10 mouse cellular contexts compared by ENCODE assay signal in genomic region chr12:26903894-26904272, GRCm38 (mm10).
DNase-seq lines count a peak whose midpoint lies in the region; ATAC-seq and TF ChIP-seq lines count a peak whose summit lies in the region.
"Had no signal": no experiment of that assay in that cellular context is flagged by ENCODE, and none has a peak within 500 bp of the region (broad histone marks: within the 10 kb centered on the region; RNA-seq: fewer than 3 reads in every experiment).

No protein-coding gene starts in this region.

- no peaks in the 10 kb centered on the region for H3K9me3 ChIP-seq in heart, embryonic 13.5 days
- H3K9me3 ChIP-seq in forebrain, postnatal 0 days (ENCODE audit: low read length) = no peaks in the 10 kb centered on the region
- no peaks in the 10 kb centered on the region for H3K9me3 ChIP-seq in limb, embryonic 15.5 days

- no peak for TF ChIP-seq CTCF in cortical plate, adult 2 months (IDR thresholded peaks at IDR 0.05; ENCODE audit: extremely low read depth, insufficient read depth, low read length)
- no peak for TF ChIP-seq CTCF in forebrain, postnatal 0 days (IDR thresholded peaks at IDR 0.05; ENCODE audit: low read depth)
- TF ChIP-seq CTCF in gastrocnemius, adult 2 months (IDR thresholded peaks at IDR 0.05) = no peak

- H3K4me3 ChIP-seq in heart, embryonic 13.5 days = 0 out of 2 replicates have a peak overlapping the region, but pooled peaks have one; percentile 25
- peak overlapping the region; percentile 18; the same call in 1 of the 2 replicates for H3K4me3 ChIP-seq in cortical plate, adult 2 months (ENCODE audit: insufficient read depth, low read length)
- peak overlapping the region; percentile 30 for H3K4me3 ChIP-seq in forebrain, postnatal 0 days (ENCODE audit: low read depth, low read length)
- H3K4me3 ChIP-seq in limb, embryonic 15.5 days = peak overlapping the region; percentile 9; the same call in 1 of the 2 replicates
- no peak overlapping the region for H3K4me3 ChIP-seq in gastrocnemius, adult 2 months

- no peaks in the 10 kb centered on the region for H3K36me3 ChIP-seq in heart, embryonic 13.5 days
- H3K36me3 ChIP-seq in forebrain, postnatal 0 days (ENCODE audit: insufficient read depth) = no peaks in the 10 kb centered on the region
- no peaks in the 10 kb centered on the region for H3K36me3 ChIP-seq in limb, embryonic 15.5 days

- peaks cover 6% of the 10 kb centered on the region; the same call in 1 of the 2 replicates for H3K27me3 ChIP-seq in heart, embryonic 13.5 days (replicated peaks)
- H3K27me3 ChIP-seq in forebrain, postnatal 0 days (ENCODE audit: insufficient read depth, low read length) = no peaks in the 10 kb centered on the region
- H3K27me3 ChIP-seq in limb, embryonic 15.5 days = no peaks in the 10 kb centered on the region
- H3K27me3 ChIP-seq: Patski had no signal

- no peak overlapping the region for H3K27ac ChIP-seq in heart, embryonic 13.5 days (replicated peaks)
- no peak overlapping the region for H3K27ac ChIP-seq in cortical plate, adult 2 months (ENCODE audit: insufficient read depth, low read length)
- peak overlapping the region; percentile 89 for H3K27ac ChIP-seq in forebrain, postnatal 0 days (ENCODE audit: low read depth, low read length)
- no peak overlapping the region for H3K27ac ChIP-seq in limb, embryonic 15.5 days
- H3K27ac ChIP-seq in gastrocnemius, adult 2 months = no peak overlapping the region

- peak overlapping the region; percentile 60 for H3K4me2 ChIP-seq in heart, embryonic 13.5 days
- peak overlapping the region; percentile 68 for H3K4me2 ChIP-seq in forebrain, postnatal 0 days (ENCODE audit: low read depth)
- H3K4me2 ChIP-seq in limb, embryonic 15.5 days = peak overlapping the region; percentile 41

- peaks cover 4% of the 10 kb centered on the region; the same call in 1 of the 2 replicates for H3K4me1 ChIP-seq in heart, embryonic 13.5 days
- H3K4me1 ChIP-seq in cortical plate, adult 2 months (ENCODE audit: control insufficient read depth, insufficient read depth, low read length) = no peaks in the 10 kb centered on the region
- peaks cover 17% of the 10 kb centered on the region for H3K4me1 ChIP-seq in forebrain, postnatal 0 days (ENCODE audit: insufficient read depth)
- H3K4me1 ChIP-seq in limb, embryonic 15.5 days = peaks cover 7% of the 10 kb centered on the region

- no peak for TF ChIP-seq POLR2A in cortical plate, adult 2 months (IDR thresholded peaks at IDR 0.05; ENCODE audit: extremely low read depth, insufficient read depth, low read length)

- intact Hi-C loops in gastrocnemius, adult 2 months (cut with DNase I) = no loop called here

- no peak for DNase-seq in heart, adult 9 months (ENCODE audit: low spot score in 2 of 2)
- no peak for DNase-seq in forebrain, postnatal 0 days
- DNase-seq in gastrocnemius, adult 2 months = no peak
- no peak for DNase-seq in testis, postnatal 14 days (ENCODE audit: low spot score)
- DNase-seq: B cell, adult 2 months had no signal

- 57% methylated on average over 2 of the region's 2 CpGs for WGBS in heart, embryonic 13.5 days
- WGBS in forebrain, postnatal 0 days = 8% methylated on average over 2 of the region's 2 CpGs
- 23% methylated on average over 2 of the region's 2 CpGs for WGBS in limb, embryonic 15.5 days

- H3K9ac ChIP-seq in heart, embryonic 13.5 days = no peak overlapping the region
- H3K9ac ChIP-seq in forebrain, postnatal 0 days = peak overlapping the region; percentile 58; the same call in 1 of the 2 replicates
- no peak overlapping the region for H3K9ac ChIP-seq in limb, embryonic 15.5 days

- no peak for ATAC-seq in heart, embryonic 13.5 days (ENCODE audit: extremely low read depth, insufficient number of reproducible peaks, low FRiP score, low TSS enrichment)
- no peak for ATAC-seq in forebrain, postnatal 0 days
- ATAC-seq in limb, embryonic 15.5 days (ENCODE audit: insufficient number of reproducible peaks, low FRiP score, low TSS enrichment, low read depth) = no peak
- ATAC-seq in CD4-positive, CD25-positive, alpha-beta regulatory T cell, adult 4 months = no peak
- ATAC-seq: Patski had no signal
